Mouse (Mus musculus) hindbrain, embryonic 12.5 days (tissue): Measurements from ENCODE around the gene Rhox8. TPM values are rescaled to one million over a fixed set of nuclear protein-coding genes. Genes with fewer than 3 reads are reported as not detected.
"Not testable (repeated sequence)": the region's sequence is repeated elsewhere in the genome, so short reads cannot be mapped to it uniquely, and the experiment has no call there.

ENCODE experiments used
- ATAC-seq: fragments of 200-750 bp; cut with Nextera tagmentation; 2 replicates; pipeline ENCODE4 v1.8.0; 2017; ENCODE audit warnings: moderate TSS enrichment; ENCODE audit not compliant: low FRiP score
- H3K27ac ChIP-seq: fragments of 300-500 bp; sonication (generic); 2 replicates; pipeline ENCODE4 v1.5.1; 2016; ENCODE audit warnings: mild to moderate bottlenecking
- H3K27me3 ChIP-seq: fragments of 300-500 bp; sonication (generic); 2 replicates; pipeline ENCODE4 v1.6.1; 2016; ENCODE audit warnings: mild to moderate bottlenecking
- H3K36me3 ChIP-seq: fragments of 300-500 bp; sonication (generic); 2 replicates; pipeline ENCODE4 v1.6.1; 2016; ENCODE audit warnings: mild to moderate bottlenecking
- H3K4me1 ChIP-seq: fragments of 300-500 bp; sonication (generic); 2 replicates; pipeline ENCODE4 v1.6.1; 2016
- H3K4me2 ChIP-seq: fragments of 300-500 bp; sonication (generic); replicated peaks from 2 replicates; pipeline ENCODE4 v1.6.1; 2016; ENCODE audit warnings: mild to moderate bottlenecking
- H3K4me3 ChIP-seq: fragments of 300-500 bp; sonication (generic); 2 replicates; pipeline ENCODE4 v1.5.1; 2016; ENCODE audit warnings: mild to moderate bottlenecking
- H3K9ac ChIP-seq: fragments of 300-500 bp; sonication (generic); 2 replicates; pipeline ENCODE4 v1.6.1; 2016; ENCODE audit warnings: mild to moderate bottlenecking, moderate library complexity
- H3K9me3 ChIP-seq: fragments of 300-500 bp; sonication (generic); replicated peaks from 2 replicates; pipeline ENCODE4 v1.6.1; 2016; ENCODE audit warnings: mild to moderate bottlenecking
- WGBS: fragments of 180-500 bp; shearing (Covaris S2); methylation state at CpG from one replicate; pipeline ENCODE4 v1.1.7; 2016; 5-methylcytosine and 5-hydroxymethylcytosine counted together
- polyA plus RNA-seq: library from polyadenylated mRNA; unstranded; fragments of >200 nt; fragmentation: Nextera tagmentation; extraction: Ambion mirVana; gene quantifications from 2 replicates; pipeline ENCODE4 v1.2.1, GENCODE M21; 2016

Gene Rhox8
- polyA plus RNA-seq = not detected in 2 replicates

DNA sequence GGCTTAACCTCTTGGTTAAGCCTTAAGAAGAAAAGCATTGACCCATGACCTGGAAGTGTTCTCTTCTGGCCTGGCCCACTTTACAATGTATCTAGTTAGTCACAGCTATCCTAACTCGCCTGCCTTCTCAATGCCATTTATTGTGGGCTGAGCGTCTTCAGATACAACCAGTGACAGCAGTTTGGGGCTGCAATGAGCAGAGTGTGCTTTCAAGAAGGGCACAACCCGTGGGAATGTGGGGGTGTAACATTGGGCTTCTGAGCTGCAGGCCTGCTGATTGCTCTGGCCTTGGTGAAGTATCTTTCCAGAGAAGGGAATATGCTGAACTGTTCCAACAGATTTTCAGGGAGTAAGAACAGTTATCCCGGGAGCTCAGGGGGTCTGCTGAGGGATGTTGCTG, at the start of gene Rhox8:
Rhox8 (minus strand) TSS at position 101 of the 400 bp plus-strand sequence.
- H3K9me3 ChIP-seq = no peaks in the 10 kb centered on the region
- 81% methylated on average over 4 of the region's 4 CpGs for WGBS
- H3K4me2 ChIP-seq = no peak within 1 kb of the TSS
- no peak for ATAC-seq
- no peak within 1 kb of the TSS for H3K9ac ChIP-seq
- no peaks in the 10 kb centered on the region for H3K27me3 ChIP-seq
- no peak within 1 kb of the TSS for H3K4me3 ChIP-seq
- no peak within 1 kb of the TSS for H3K27ac ChIP-seq
- no peaks in the 10 kb centered on the region for H3K36me3 ChIP-seq
- H3K4me1 ChIP-seq = no peaks in the 10 kb centered on the region

DNA sequence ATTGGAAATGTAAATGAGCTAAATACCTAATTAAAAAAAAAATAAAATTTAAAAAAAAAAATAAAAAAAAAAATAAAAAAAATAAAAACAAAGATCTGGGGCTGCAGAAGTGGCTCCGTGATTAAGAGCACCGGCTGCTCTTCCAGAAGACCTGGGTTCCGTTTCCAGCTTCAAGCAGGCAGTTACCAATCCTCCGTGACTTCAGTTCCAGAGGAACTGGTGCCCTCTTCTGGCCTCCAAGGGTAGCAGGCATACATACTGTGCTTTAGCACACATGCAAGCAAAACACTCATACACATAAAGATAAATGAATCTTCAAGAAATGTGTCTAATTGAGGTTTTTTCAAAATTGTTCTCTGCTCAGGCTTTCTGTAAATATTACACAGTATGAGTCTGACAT, 37.6 kb upstream of the Rhox8 start:
- no peak for ATAC-seq
- Histone ChIP-seq H3K4me2 (no peak overlapping the region), H3K4me3 (no peak overlapping the region), H3K27ac (no peak overlapping the region), H3K36me3 (no peaks in the 10 kb centered on the region), H3K27me3 (no peaks in the 10 kb centered on the region), H3K9ac (no peak overlapping the region), H3K9me3 (no peaks in the 10 kb centered on the region), H3K4me1 (no peaks in the 10 kb centered on the region)
- WGBS = 67% methylated on average over 4 of the region's 4 CpGs

DNA sequence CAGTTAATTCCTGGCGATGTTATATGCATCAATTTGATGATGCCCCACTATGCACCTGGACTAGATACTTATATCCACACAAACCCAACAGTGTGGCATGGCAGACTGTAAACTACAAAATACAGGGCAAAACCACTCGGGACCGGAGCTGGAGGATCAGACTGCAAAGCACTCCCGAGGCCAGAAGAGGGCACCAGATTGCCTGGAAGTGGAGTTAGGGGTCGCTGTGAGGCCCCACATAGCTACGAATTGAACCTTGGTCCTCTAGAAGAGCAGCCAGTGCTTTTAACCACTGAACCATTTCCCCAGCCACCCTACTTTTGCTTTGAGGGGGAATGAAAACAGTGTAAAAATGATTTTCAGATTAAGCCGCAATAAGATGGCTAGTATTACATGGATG, 29.8 kb upstream of the Rhox8 start:
- no peak overlapping the region for H3K9ac ChIP-seq
- no peaks in the 10 kb centered on the region for H3K4me1 ChIP-seq
- no peak overlapping the region for H3K4me2 ChIP-seq
- 60% methylated on average over 7 of the region's 7 CpGs for WGBS
- H3K27me3 ChIP-seq = no peaks in the 10 kb centered on the region
- H3K27ac ChIP-seq = no peak overlapping the region
- no peaks in the 10 kb centered on the region for H3K9me3 ChIP-seq
- no peak overlapping the region for H3K4me3 ChIP-seq
- no peak for ATAC-seq
- H3K36me3 ChIP-seq = no peaks in the 10 kb centered on the region

DNA sequence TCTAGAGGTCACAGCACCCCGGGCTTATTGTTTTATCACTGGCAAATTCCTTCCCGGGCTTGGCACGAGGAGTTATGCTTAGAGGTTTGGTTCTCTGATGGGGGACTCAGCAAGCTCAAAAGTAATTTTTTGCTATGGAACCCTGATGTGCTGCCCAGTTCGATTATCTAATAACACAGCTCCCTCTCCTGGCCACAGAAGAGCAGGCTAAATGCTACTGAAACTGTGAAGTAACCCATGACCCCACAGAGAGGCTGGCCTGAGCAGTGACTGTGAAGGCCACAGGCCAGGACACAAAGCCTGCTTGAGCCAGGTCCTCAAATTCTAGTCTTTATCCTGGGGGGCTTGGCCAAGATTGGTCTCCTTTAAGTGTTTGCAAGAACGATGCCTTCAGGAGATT, 25.0 kb upstream of the Rhox8 start:
- 74% methylated on average over 5 of the region's 5 CpGs for WGBS
- ATAC-seq = no peak
- no peaks in the 10 kb centered on the region for H3K36me3 ChIP-seq

DNA sequence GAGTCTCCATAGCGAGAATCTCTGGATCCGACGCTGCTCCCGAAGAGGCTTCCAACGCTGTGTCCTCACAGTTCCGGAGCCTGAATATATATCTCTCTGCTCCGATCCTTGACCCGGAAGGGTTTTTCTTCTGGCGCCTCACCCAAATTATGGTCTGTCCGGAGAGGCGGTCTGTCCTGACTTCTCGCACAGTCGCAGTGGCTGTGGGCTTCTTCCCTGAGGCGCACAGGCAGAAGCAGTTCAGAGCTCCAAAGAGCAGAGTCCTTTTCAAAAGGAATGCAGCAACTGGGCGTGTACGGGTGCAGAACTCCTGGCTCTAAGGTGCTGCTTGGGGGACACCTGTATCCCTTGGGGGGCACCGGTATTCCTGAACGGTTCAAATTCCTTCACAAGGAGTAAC, 22.9 kb upstream of the Rhox8 start, which contains the start of gene Rhox9:
Rhox9 (minus strand) TSS at position 101 of the 400 bp plus-strand sequence.
- H3K4me3 ChIP-seq, H3K4me1 ChIP-seq, H3K27ac ChIP-seq, H3K9me3 ChIP-seq, H3K27me3 ChIP-seq, ATAC-seq, H3K4me2 ChIP-seq, H3K36me3 ChIP-seq, H3K9ac ChIP-seq: not testable (repeated sequence)
- 86% methylated on average over 10 of the region's 18 CpGs for WGBS

More for the DNA sequence above, 25.0 kb upstream of the Rhox8 start:
- Histone ChIP-seq H3K9ac (no peak overlapping the region), H3K4me3 (no peak overlapping the region), H3K27me3 (no peaks in the 10 kb centered on the region), H3K27ac (no peak overlapping the region), H3K4me1 (no peaks in the 10 kb centered on the region), H3K4me2 (no peak overlapping the region), H3K9me3 (no peaks in the 10 kb centered on the region)

DNA sequence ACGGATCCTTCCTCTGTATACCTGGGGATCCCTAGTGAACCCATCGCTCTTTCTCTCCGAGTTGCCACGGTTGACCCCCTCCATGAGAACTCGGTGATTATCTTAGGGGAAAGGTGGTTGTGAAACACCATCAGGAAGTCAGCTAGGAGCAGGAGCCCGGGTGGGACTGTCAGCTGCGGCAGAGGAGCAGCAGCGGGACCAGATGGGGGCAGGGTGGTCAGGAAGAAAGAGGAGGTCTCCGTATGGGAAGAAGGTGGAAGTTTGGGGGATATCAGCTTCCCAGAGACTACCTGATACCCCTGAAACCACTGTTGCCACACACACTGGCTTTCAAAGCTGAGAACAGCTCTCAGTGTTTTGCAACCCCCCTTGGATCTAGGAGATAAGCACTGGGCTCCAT, 18.4 kb upstream of the Rhox8 start, which contains the start of gene Rhox7b:
Rhox7b (minus strand) TSS at position 101 of the 400 bp plus-strand sequence.
- not testable (repeated sequence) for H3K9ac ChIP-seq, H3K36me3 ChIP-seq, H3K9me3 ChIP-seq, H3K4me1 ChIP-seq, H3K27ac ChIP-seq, H3K27me3 ChIP-seq, H3K4me2 ChIP-seq, H3K4me3 ChIP-seq, ATAC-seq
- 89% methylated on average over 9 of the region's 9 CpGs for WGBS

DNA sequence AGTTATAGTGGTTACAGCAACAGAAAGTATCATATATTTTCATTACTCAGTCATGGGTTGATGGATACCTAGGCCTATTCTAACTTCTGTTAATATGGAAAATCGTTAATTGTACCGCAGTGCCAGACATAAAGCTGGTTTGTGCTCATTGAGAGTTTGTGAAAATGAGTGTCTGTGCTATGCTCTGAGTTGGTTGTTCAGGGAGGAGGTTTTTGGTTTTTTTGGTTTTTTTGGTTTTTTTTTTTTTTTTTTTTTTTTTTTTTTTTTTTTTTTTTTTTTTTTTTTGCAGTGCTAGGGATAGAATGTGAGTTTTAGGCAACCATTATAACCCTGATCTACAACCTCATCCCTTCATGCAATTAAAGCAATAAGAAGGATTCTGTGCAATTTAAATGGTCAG, 7.1 kb downstream of the Rhox8 start:
- H3K4me1 ChIP-seq = no peaks in the 10 kb centered on the region
- 90% methylated on average over 2 of the region's 2 CpGs for WGBS
- no peaks in the 10 kb centered on the region for H3K36me3 ChIP-seq
- H3K9ac ChIP-seq = no peak overlapping the region
- no peak overlapping the region for H3K4me3 ChIP-seq
- no peak for ATAC-seq
- H3K27me3 ChIP-seq = no peaks in the 10 kb centered on the region
- no peak overlapping the region for H3K4me2 ChIP-seq
- no peaks in the 10 kb centered on the region for H3K9me3 ChIP-seq
- H3K27ac ChIP-seq = no peak overlapping the region

DNA sequence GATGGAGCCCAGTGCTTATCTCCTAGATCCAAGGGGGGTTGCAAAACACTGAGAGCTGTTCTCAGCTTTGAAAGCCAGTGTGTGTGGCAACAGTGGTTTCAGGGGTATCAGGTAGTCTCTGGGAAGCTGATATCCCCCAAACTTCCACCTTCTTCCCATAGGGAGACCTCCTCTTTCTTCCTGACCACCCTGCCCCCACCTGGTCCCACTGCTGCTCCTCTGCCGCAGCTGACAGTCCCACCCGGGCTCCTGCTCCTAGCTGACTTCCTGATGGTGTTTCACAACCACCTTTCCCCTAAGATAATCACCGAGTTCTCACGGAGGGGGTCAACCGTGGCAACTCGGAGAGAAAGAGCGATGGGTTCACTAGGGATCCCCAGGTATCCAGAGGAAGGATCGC, 47.4 kb downstream of the Rhox8 start, which contains the start of gene Rhox7a:
Rhox7a (plus strand) TSS at position 301 of the 400 bp plus-strand sequence.
- H3K4me3 ChIP-seq, ATAC-seq: not testable (repeated sequence)
- whole genome bisulfite sequencing = 77% methylated on average over 8 of the region's 8 CpGs

DNA sequence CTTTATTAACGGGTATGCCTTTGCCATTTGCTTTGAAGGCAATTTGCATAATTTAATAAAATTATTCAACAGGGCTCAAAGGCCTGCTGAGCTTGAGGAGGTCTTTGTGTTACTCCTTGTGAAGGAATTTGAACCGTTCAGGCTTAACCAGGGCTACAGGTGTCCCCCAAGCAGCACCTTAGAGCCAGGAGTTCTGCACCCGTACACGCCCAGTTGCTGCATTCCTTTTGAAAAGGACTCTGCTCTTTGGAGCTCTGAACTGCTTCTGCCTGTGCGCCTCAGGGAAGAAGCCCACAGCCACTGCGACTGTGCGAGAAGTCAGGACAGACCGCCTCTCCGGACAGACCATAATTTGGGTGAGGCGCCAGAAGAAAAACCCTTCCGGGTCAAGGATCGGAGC, 52.1 kb downstream of the Rhox8 start, which contains the start of gene Rhox6:
Rhox6 (plus strand) TSS at position 301 of the 400 bp plus-strand sequence.
- not testable (repeated sequence) for ATAC-seq, H3K9me3 ChIP-seq, H3K4me3 ChIP-seq, H3K36me3 ChIP-seq, H3K4me1 ChIP-seq, H3K27ac ChIP-seq, H3K4me2 ChIP-seq, H3K9ac ChIP-seq, H3K27me3 ChIP-seq
- WGBS = 96% methylated on average over 4 of the region's 12 CpGs

More for the DNA sequence above, 47.4 kb downstream of the Rhox8 start, which contains the start of gene Rhox7a:
- H3K27me3 ChIP-seq, H3K9me3 ChIP-seq, H3K27ac ChIP-seq, H3K4me1 ChIP-seq, H3K36me3 ChIP-seq, H3K4me2 ChIP-seq, H3K9ac ChIP-seq: not testable (repeated sequence)

Other genes with a start within 250 kb of the Rhox8 start
- 1.1 TPM in 1 of 2 replicates, not detected in the other for gene Rhox2g, start 235.5 kb downstream of the Rhox8 start, polyA plus RNA-seq
- gene Rhox4g, start 227.6 kb downstream of the Rhox8 start, polyA plus RNA-seq = not detected in 2 replicates
- gene Rhox3h, start 210.2 kb downstream of the Rhox8 start, polyA plus RNA-seq = not detected in 2 replicates
- gene Rhox2h, start 205.7 kb downstream of the Rhox8 start, polyA plus RNA-seq = 0.53 TPM in 1 of 2 replicates, not detected in the other
- 0.49 TPM in 1 of 2 replicates, not detected in the other for gene Rhox5, start 74.1 kb downstream of the Rhox8 start, polyA plus RNA-seq
- not detected in 2 replicates for gene Rhox6, start 52.0 kb downstream of the Rhox8 start, polyA plus RNA-seq
- gene Rhox7a, start 47.3 kb downstream of the Rhox8 start, polyA plus RNA-seq = not detected in 2 replicates
- gene Rhox7b, start 18.3 kb upstream of the Rhox8 start, polyA plus RNA-seq = not detected in 2 replicates
- not detected in 2 replicates for gene Rhox9, start 22.8 kb upstream of the Rhox8 start, polyA plus RNA-seq
- gene Btg1-ps1, start 139.9 kb upstream of the Rhox8 start, polyA plus RNA-seq = not detected in 2 replicates
- gene Btg1-ps2, start 164.2 kb upstream of the Rhox8 start, polyA plus RNA-seq = not detected in 2 replicates
- not detected in 2 replicates for gene Rhox10, start 187.5 kb upstream of the Rhox8 start, polyA plus RNA-seq
- not detected in 2 replicates for gene Rhox11, start 206.2 kb upstream of the Rhox8 start, polyA plus RNA-seq
- gene Rhox12, start 232.0 kb upstream of the Rhox8 start, polyA plus RNA-seq = not detected in 2 replicates
- gene Rhox13, start 242.3 kb upstream of the Rhox8 start, polyA plus RNA-seq = not detected in 2 replicates